Mouse (Mus musculus) heart, embryonic 13.5 days (tissue): ENCODE data around the gene Spaca7. TPM values are rescaled to one million over a fixed set of nuclear protein-coding genes. Genes with fewer than 3 reads are reported as not detected.

ENCODE experiments used
- polyA plus RNA-seq: library from polyadenylated mRNA; unstranded; fragments of >200 nt; fragmentation: Nextera tagmentation; extraction: Ambion mirVana; gene quantifications from 2 replicates; pipeline ENCODE4 v1.2.1, GENCODE M21; 2015

Spaca7 gene
- polyA plus RNA-seq, 1 experiment from 2014 or later: not detected

Other genes with a start within 250 kb of the Spaca7 start
- not detected in 2 replicates for gene Sox1, start 177.7 kb upstream of the Spaca7 start, polyA plus RNA-seq
- gene Tubgcp3, start 99.2 kb downstream of the Spaca7 start, polyA plus RNA-seq: 22.7 and 23.4 TPM in 2 replicates
- 10.4 and 11.2 TPM in 2 replicates for gene Atp11a, start 184.0 kb downstream of the Spaca7 start, polyA plus RNA-seq